Mouse (Mus musculus): Measurements from ENCODE around the gene Ankrd27. TPM values are rescaled to one million over a fixed set of nuclear protein-coding genes. Genes with fewer than 3 reads are reported as not detected.

Gene Ankrd27
- polyA plus RNA-seq, 1 experiment = 65.3 TPM

- no peak overlapping the region for H3K27ac ChIP-seq (ENCODE audit: insufficient read depth, low read length)
- TF ChIP-seq CTCF (IDR thresholded peaks at IDR 0.05; ENCODE audit: borderline replicate concordance, insufficient read depth, low read length) = peak; percentile 82; the same call in 1 of the 2 replicates
- TF ChIP-seq POLR2A (IDR thresholded peaks at IDR 0.05; ENCODE audit: low read depth, low read length) = no peak
- no peak overlapping the region for H3K4me3 ChIP-seq (ENCODE audit: insufficient read depth, low read length)
- H3K4me1 ChIP-seq (ENCODE audit: control insufficient read depth, insufficient read depth, low read length) = no peaks in the 10 kb centered on the region
Measured at GRCm38 (mm10) chr7:35686756-35687155, 100.7 kb downstream of the Ankrd27 start.

GRCm38 (mm10) chr7:35687229-35687628, 101.2 kb downstream of the Ankrd27 start:
- no peak overlapping the region for H3K27ac ChIP-seq (ENCODE audit: insufficient read depth, low read length)
- TF ChIP-seq POLR2A (IDR thresholded peaks at IDR 0.05; ENCODE audit: low read depth, low read length) = no peak
- no peak for TF ChIP-seq CTCF (IDR thresholded peaks at IDR 0.05; ENCODE audit: borderline replicate concordance, insufficient read depth, low read length)
- H3K4me1 ChIP-seq (ENCODE audit: control insufficient read depth, insufficient read depth, low read length) = no peaks in the 10 kb centered on the region
- H3K4me3 ChIP-seq (ENCODE audit: insufficient read depth, low read length) = no peak overlapping the region

GRCm38 (mm10) chr7:35688276-35688675, 102.2 kb downstream of the Ankrd27 start:
- TF ChIP-seq POLR2A (IDR thresholded peaks at IDR 0.05; ENCODE audit: low read depth, low read length) = no peak
- Histone ChIP-seq H3K4me1 (ENCODE audit: control insufficient read depth, insufficient read depth, low read length) (no peaks in the 10 kb centered on the region), H3K27ac (ENCODE audit: insufficient read depth, low read length) (no peak overlapping the region), H3K4me3 (ENCODE audit: insufficient read depth, low read length) (no peak overlapping the region)

Other genes starting within 250 kb of the Ankrd27 start
- gene Faap24, start 189.4 kb upstream of the Ankrd27 start, polyA plus RNA-seq (2011; ENCODE audit: insufficient read length, low read depth, missing spikeins) = 6.8 and 6.9 TPM in 2 replicates
- gene Cep89, start 189.2 kb upstream of the Ankrd27 start, polyA plus RNA-seq (2011; ENCODE audit: insufficient read length, low read depth, missing spikeins) = 19.4 and 22.9 TPM in 2 replicates
- not detected in 2 replicates for gene Slc7a9, start 137.4 kb upstream of the Ankrd27 start, polyA plus RNA-seq (2011; ENCODE audit: insufficient read length, low read depth, missing spikeins)
- gene Tdrd12, start 48.5 kb upstream of the Ankrd27 start, polyA plus RNA-seq (2011; ENCODE audit: insufficient read length, low read depth, missing spikeins) = not detected in 2 replicates
- 35.6 and 53.6 TPM in 2 replicates for gene Nudt19, start 29.9 kb upstream of the Ankrd27 start, polyA plus RNA-seq (2011; ENCODE audit: insufficient read length, low read depth, missing spikeins)
- gene Rgs9bp, start 662 bp upstream of the Ankrd27 start, polyA plus RNA-seq (2011; ENCODE audit: insufficient read length, low read depth, missing spikeins) = 0.20 and 0.33 TPM in 2 replicates
- 109 and 118 TPM in 2 replicates for gene Pdcd5, start 61.3 kb downstream of the Ankrd27 start, polyA plus RNA-seq (2011; ENCODE audit: insufficient read length, low read depth, missing spikeins)
- gene Dpy19l3, start 168.2 kb downstream of the Ankrd27 start, polyA plus RNA-seq (2011; ENCODE audit: insufficient read length, low read depth, missing spikeins) = 60.8 and 68.5 TPM in 2 replicates
- gene Zfp507, start 216.8 kb downstream of the Ankrd27 start, polyA plus RNA-seq (2011; ENCODE audit: insufficient read length, low read depth, missing spikeins) = 22.3 and 23.5 TPM in 2 replicates

All from embryonic fibroblast, embryonic 13.5 days (primary cell).